Mouse (Mus musculus): ENCODE results near the gene Tarbp2. TPM values are rescaled to one million over a fixed set of nuclear protein-coding genes. Genes with fewer than 3 reads are reported as not detected.

Tarbp2 gene
- 13.2 and 15.6 TPM in 2 replicates for polyA plus RNA-seq (2021; fragmentation: Nextera tagmentation)
- long read RNA-seq, experiment 1, transcript Tarbp2-201 (9 exons, 1,523 nt) = major isoform, 8 of 16 reads
- long read RNA-seq, experiment 1, partial matches to known transcripts = 3 of 16 reads
- long read RNA-seq, experiment 1, other reads (novel, unspliced or antisense) = 3 of 16 reads
- long read RNA-seq, experiment 2, transcript Tarbp2-201 (9 exons, 1,523 nt) = major isoform, 35 of 82 reads
- long read RNA-seq, experiment 2, transcript Tarbp2-213 (9 exons, 951 nt) = minor isoform, 6 of 82 reads
- long read RNA-seq, experiment 2, transcript Tarbp2-203 (7 exons, 1,819 nt) = minor isoform, 5 of 82 reads
- long read RNA-seq, experiment 2, partial matches to known transcripts = 15 of 82 reads
- long read RNA-seq, experiment 2, other reads (novel, unspliced or antisense) = 19 of 82 reads

GRCm38 (mm10) chr15:102517976-102518858 is at the start of gene Tarbp2:
Gene Tarbp2, plus strand, starts transcription at chr15:102518192.

GRCm38 (mm10) chr15:102470183-102470604 is 47.8 kb upstream of the Tarbp2 start, which contains the start of gene Pcbp2:
Gene Pcbp2, plus strand, starts transcription at chr15:102470539.

GRCm38 (mm10) chr15:102503447-102503846 is 14.5 kb upstream of the Tarbp2 start, which contains the start of gene Gm10337:
Gene Gm10337, plus strand, starts transcription at chr15:102503722.

GRCm38 (mm10) chr15:102516728-102517404 is 1.1 kb upstream of the Tarbp2 start, which contains the start of gene Map3k12:
Gene Map3k12, minus strand, starts transcription at chr15:102517064.

GRCm38 (mm10) chr15:102524892-102525485 is 7.0 kb downstream of the Tarbp2 start, which contains the start of gene Npff:
Gene Npff, minus strand, starts transcription at chr15:102524942.

Other genes with a start within 250 kb of the Tarbp2 start
- gene Gm9918, start 247.6 kb upstream of the Tarbp2 start, polyA plus RNA-seq (2021; fragmentation: Nextera tagmentation) = not detected in 2 replicates
- 36.2 and 40.4 TPM in 2 replicates for gene Mfsd5, start 238.7 kb upstream of the Tarbp2 start, polyA plus RNA-seq (2021; fragmentation: Nextera tagmentation)
- gene Espl1, start 221.9 kb upstream of the Tarbp2 start, polyA plus RNA-seq (2021; fragmentation: Nextera tagmentation) = 0.43 and 1.2 TPM in 2 replicates
- gene Pfdn5, start 192.1 kb upstream of the Tarbp2 start, polyA plus RNA-seq (2021; fragmentation: Nextera tagmentation) = 1,324 and 1,439 TPM in 2 replicates
- gene Myg1, start 186.5 kb upstream of the Tarbp2 start, polyA plus RNA-seq (2021; fragmentation: Nextera tagmentation) = 66.8 and 72.5 TPM in 2 replicates
- gene Aaas, start 167.4 kb upstream of the Tarbp2 start, polyA plus RNA-seq (2021; fragmentation: Nextera tagmentation) = 17.5 and 18.6 TPM in 2 replicates
- 0.64 and 0.93 TPM in 2 replicates for gene Sp7, start 151.0 kb upstream of the Tarbp2 start, polyA plus RNA-seq (2021; fragmentation: Nextera tagmentation)
- gene Sp1, start 112.0 kb upstream of the Tarbp2 start, polyA plus RNA-seq (2021; fragmentation: Nextera tagmentation) = 0.82 and 0.83 TPM in 2 replicates
- gene Amhr2, start 72.8 kb upstream of the Tarbp2 start, polyA plus RNA-seq (2021; fragmentation: Nextera tagmentation) = 0.65 and 0.93 TPM in 2 replicates
- gene Prr13, start 59.2 kb upstream of the Tarbp2 start, polyA plus RNA-seq (2021; fragmentation: Nextera tagmentation) = 88.3 and 96.2 TPM in 2 replicates
- gene Pcbp2, start 47.7 kb upstream of the Tarbp2 start, polyA plus RNA-seq (2021; fragmentation: Nextera tagmentation) = 97.3 and 100 TPM in 2 replicates
- not detected in 2 replicates for gene Gm10337, start 14.5 kb upstream of the Tarbp2 start, polyA plus RNA-seq (2021; fragmentation: Nextera tagmentation)
- gene Map3k12, start 1.1 kb upstream of the Tarbp2 start, polyA plus RNA-seq (2021; fragmentation: Nextera tagmentation) = 28.2 and 31.6 TPM in 2 replicates
- gene Npff, start 6.8 kb downstream of the Tarbp2 start, polyA plus RNA-seq (2021; fragmentation: Nextera tagmentation) = not detected in 2 replicates
- gene Gm28047, start 106.9 kb downstream of the Tarbp2 start, polyA plus RNA-seq (2021; fragmentation: Nextera tagmentation) = 0.49 and 0.65 TPM in 2 replicates
- 19.9 and 23.1 TPM in 2 replicates for gene Atf7, start 107.3 kb downstream of the Tarbp2 start, polyA plus RNA-seq (2021; fragmentation: Nextera tagmentation)
- gene Atp5g2, start 154.2 kb downstream of the Tarbp2 start, polyA plus RNA-seq (2021; fragmentation: Nextera tagmentation) = 338 and 403 TPM in 2 replicates
- gene Calcoco1, start 204.0 kb downstream of the Tarbp2 start, polyA plus RNA-seq (2021; fragmentation: Nextera tagmentation) = 46.5 and 48.5 TPM in 2 replicates